Mouse (Mus musculus) cerebellum, adult 2 months (tissue): ENCODE data around the gene Kcnc3.

Experiments
- CTCF ChIP-seq: fragments of 200-500 bp; IDR thresholded peaks from 2 replicates; pipeline ENCODE4 v1.5.1; 2011; ENCODE audit warnings: low read depth, mild to moderate bottlenecking, control low read depth, low read length, moderate library complexity, borderline replicate concordance; ENCODE audit not compliant: insufficient read depth
- POLR2A ChIP-seq: fragments of 200-500 bp; IDR thresholded peaks from 2 replicates; pipeline ENCODE4 v1.6.1; 2011; ENCODE audit warnings: low read length, control low read depth, borderline replicate concordance; ENCODE audit not compliant: insufficient read depth

DNA sequence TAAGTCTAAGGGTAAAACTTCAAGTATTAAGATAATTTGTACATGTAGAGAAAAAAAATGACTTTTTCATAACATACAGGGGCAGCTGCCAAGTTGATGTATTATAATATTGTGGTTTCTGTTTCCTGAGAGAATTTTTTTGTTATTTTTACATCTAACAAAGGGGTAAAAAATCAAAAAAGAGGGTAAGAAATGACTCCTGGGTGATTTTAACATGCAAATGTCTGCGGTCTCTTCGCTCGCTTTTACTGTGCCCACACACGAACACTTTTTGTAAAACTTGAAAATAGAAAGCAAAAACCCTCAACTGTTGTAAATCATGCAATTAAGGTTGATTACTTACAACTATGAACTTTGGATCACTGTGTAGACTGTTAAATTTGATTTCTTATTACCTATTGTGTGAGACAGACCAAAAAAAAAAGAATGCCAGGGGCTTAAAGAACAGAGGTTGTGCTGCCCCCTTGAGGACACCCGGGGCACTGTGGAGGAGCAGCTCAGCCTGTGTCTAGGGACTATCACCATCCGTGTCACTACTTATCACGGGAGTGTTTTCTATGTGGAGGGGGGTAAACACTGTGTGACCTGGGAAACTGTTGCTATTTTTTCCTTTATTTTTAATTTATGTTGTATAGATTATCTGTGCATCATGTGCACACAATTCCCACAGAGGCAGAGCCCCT is 56.7 kb downstream of the Kcnc3 start:
- TF ChIP-seq CTCF = peak; percentile 88
- TF ChIP-seq POLR2A = no peak
